Mouse (Mus musculus) embryonic fibroblast, embryonic 13.5 days (primary cell): ENCODE measurements around the gene BC051142.

Source experiments
- CTCF ChIP-seq: IDR thresholded peaks from 2 replicates; pipeline ENCODE4 v1.5.1; 2011; ENCODE audit warnings: mild to moderate bottlenecking, control low read depth, low read length, moderate library complexity, borderline replicate concordance; ENCODE audit not compliant: insufficient read depth
- POLR2A ChIP-seq: IDR thresholded peaks from 2 replicates; pipeline ENCODE4 v1.6.1; 2011; ENCODE audit warnings: low read depth, mild to moderate bottlenecking, control low read depth, low read length, moderate library complexity

DNA sequence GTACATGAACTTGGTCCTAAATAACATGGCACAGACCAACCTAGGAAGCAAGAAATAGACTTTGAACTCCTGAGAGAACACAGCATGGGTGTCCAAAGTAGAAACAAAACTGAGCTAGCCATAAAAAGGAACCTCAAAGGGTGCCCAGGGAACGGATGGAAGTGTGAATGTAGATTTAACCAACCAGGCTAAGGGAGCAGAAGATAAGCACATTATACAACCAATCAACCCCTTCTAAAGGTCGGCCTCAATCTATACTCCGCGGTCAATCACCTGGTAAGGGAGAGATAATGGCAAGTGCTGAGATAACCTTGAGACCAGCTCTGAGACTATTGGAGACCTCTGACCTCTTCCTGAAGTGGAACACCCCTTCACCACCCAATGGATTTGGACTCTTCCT is 28.1 kb upstream of the BC051142 start:
- TF ChIP-seq CTCF (no peak), POLR2A (no peak)
